Mouse (Mus musculus): ENCODE measurements around the gene Ptpra.
A peak's percentile ranks its signal among the peaks of the same experiment; 100 is the strongest.
"Not testable (repeated sequence)": the region's sequence is repeated elsewhere in the genome, so short reads cannot be mapped to it uniquely, and the experiment has no call there.

Gene Ptpra

DNA sequence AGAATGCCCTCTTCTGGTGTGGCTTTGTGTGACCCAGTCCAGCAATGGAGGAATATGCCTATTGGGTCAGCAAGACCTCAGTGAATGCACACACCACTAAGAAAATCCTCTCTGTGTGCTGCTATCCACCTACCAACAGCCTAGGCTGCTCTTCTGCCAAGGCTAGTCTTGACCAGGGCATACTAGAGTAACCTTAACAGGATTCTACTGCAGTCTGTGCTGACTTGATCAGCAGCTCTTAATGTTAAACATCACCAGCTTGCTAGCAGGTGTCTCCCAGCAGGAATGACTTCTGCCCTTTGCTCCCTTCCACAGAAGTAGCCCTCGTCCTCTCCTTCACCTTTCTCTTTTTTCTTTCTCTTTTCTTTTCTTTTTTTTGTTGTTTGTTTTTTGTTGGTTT is 106.2 kb downstream of the Ptpra start:
- DNase-seq (ENCODE audit: extremely low read depth, low read depth) = no peak

DNA sequence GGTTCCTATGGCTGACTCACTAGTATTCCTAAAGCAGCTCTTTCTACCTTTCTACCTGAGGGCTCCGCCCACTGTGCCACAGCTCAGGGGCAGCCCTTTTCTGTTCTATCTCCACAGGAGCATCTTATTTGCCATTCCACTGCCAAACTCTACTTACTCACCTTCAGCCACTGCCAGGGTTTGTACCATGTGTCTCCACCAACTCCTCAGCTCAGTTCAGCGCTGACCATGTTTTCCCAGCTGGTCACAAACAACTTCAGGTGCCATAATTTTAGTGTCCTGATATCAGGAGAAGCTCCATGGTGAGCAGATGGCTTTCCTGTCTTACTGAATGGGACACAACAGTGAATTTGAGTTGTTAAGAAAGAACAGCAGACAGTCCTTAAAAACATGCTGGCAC is 107.4 kb downstream of the Ptpra start:
- no peak for DNase-seq (ENCODE audit: extremely low read depth, low read depth)

DNA sequence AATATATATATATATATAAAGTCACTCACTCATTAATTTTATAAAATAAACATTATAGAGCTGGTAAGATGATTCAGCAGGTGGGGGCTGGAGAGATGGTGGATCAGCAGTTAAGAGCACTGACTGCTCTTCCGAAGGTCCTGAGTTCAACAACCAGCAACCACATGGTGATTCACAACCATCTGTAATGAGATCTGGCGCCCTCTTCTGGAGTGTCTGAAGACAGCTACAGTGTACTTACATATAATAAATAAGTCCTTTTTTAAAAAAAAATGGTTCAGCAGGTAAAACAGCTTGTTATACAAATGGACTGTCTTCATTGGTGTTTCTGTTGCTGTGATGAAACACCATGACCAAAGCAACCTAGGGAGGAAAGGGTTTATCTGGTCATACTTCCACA is 107.9 kb downstream of the Ptpra start:
- DNase-seq (ENCODE audit: extremely low read depth, low read depth) = peak; percentile 13

DNA sequence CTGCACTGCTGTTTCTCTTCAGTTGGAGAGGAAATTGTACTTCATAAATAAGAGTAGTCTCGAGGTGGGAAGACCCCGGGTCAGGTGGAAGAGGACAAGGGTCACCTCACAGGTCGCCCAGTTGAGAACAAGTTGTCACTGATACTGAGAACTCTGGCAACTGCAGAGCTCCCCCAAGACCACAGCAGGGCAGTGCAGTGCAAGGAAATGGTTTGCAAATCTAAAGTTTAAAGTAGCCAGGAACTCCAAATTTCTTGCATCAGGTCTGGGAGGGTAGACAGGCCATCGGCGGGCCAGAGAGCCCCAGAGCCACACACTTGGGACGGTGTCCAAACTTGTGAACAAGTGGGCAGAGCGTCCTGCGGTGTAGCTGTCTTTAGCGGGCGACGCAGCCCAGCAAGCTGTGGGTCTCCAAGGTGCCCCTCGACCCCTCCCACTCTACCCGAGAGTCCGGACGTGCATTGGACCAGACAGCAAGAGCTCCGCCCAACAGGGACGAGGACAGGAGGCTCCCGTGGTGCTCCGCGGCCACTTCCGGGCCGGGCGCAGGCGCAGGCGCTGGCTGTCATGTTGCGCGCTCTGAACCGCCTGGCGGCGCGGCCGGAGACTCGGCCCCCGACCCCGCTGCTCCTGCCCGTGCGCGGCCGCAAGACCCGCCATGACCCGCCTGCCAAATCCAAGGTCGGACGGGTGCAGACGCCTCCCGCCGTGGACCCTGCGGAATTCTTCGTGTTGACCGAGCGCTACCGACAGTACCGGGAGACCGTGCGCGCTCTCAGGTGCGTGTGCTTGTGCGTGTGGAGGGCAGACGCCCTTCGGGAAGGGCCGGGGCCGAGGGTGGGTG is 113.4 kb downstream of the Ptpra start, which contains the start of gene Mrps26:
Gene Mrps26, plus strand, starts transcription at position 531 of the 844 bp plus-strand sequence.
- peak; percentile 90 for DNase-seq (ENCODE audit: extremely low read depth, low read depth)

DNA sequence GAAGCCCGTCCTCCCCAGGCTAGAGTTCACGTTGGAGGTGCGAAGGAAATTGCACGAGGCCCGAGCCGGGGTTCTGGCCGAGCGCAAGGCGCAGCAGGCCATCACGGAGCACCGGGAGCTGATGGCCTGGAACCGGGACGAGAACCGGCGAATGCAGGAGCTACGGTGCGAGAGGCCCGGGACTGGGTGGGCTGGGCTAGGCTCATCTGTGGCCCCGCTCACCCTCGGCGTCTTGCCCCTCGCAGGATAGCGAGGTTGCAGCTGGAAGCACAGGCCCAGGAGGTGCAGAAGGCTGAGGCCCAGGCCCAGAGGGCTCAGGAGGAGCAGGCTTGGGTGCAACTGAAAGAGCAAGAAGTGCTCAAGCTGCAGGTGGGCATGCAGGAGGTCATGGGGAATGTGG is 114.0 kb downstream of the Ptpra start:
- no peak for DNase-seq (ENCODE audit: extremely low read depth, low read depth)

DNA sequence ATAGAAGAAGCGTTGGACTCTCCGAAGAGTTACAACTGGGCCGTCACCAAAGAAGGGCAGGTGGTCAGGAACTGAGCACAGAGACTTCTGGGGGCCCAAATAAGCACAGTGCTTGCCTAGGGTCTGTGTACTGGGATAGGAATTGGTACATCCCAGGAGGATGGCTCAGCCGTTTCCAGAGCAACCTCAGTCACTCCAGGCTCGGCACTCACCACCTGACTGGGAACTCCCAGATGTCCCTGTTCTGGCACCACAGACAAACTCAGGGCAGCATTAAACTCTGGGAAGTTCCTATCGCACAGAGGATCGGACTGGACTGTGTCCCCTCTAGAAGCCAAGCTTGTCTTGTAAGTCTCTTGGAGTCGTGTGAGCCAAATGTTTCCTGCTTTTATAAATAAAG is 114.9 kb downstream of the Ptpra start:
- DNase-seq (ENCODE audit: extremely low read depth, low read depth) = no peak

DNA sequence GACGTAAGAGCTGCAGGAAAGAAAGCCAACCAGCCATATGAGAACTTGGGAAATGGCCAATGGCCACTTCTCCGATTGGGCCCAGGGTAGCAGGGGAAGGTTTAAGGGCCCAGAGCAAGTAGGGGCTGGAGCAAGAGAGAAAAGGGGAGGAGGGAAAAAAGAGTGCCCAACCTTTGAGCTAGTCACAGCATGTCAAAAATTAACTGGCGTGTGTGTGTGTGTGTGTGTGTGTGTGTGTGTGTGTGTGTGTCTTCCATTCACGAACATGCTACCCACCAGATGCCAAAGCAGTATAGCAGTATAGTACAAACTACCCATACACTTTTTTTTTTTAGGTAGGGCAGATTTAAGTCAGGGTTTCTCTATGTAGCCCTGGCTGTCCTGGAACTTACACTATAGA is 118.8 kb downstream of the Ptpra start:
- DNase-seq (ENCODE audit: extremely low read depth, low read depth) = no peak

DNA sequence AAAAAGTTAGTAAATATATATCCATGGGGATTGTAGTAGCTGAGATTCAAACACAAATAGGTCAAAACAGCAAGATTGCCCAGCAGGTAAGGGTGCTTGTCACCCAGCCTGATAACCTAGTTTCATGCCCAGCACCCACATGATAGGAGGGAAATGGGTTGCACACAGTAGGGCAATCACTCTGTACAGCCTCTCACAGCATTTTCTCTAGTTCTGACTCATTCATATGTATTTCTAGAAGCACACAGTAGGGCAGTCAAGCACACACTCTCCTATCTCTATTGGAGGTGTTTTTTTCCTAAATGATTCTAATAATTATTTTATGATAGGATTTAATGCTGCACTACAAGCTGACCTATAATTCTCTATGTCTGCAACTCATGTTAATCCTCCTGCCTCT is 119.8 kb downstream of the Ptpra start:
- no peak for DNase-seq (ENCODE audit: extremely low read depth, low read depth)

DNA sequence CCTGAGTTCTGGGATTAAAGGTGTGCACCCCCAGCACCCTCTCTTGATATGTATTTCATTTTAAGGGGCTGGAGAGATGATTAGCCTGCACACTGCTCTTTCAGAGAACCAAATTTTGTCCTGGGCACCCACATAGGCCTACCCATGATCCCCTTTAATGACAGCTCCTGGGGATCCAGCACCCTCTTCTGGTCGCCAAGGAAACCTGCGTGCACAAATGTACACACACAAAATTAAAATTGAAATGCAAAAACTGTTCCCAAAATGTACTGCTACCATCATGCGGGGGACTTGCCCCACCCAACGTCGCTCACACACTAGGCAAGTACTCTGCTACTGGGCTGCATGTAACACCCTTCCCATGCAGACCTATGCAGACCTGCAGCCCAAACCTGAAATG is 124.9 kb downstream of the Ptpra start:
- DNase-seq (ENCODE audit: extremely low read depth, low read depth) = no peak

DNA sequence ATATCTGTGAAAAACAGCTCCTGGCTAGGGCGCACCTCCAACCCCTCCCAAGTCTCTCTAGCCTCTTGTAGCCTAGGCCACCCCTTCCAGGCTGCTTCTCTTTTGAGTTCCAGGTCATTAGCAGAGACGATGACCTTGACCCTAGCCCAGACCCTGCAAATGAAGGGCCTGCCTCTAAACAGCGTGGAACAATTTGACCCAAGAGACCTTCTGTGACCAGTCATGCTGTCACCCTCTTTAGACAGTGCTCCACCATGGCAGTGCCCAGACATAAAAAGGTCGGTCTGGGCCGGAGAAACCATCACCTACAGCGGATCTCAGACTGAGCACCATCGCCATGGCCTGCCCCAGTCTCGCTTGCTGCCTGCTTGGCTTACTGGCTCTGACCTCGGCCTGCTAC is 125.8 kb downstream of the Ptpra start, which contains the start of gene Oxt:
Gene Oxt, plus strand, starts transcription at position 301 of the 400 bp plus-strand sequence.
- no peak for DNase-seq (ENCODE audit: extremely low read depth, low read depth)

DNA sequence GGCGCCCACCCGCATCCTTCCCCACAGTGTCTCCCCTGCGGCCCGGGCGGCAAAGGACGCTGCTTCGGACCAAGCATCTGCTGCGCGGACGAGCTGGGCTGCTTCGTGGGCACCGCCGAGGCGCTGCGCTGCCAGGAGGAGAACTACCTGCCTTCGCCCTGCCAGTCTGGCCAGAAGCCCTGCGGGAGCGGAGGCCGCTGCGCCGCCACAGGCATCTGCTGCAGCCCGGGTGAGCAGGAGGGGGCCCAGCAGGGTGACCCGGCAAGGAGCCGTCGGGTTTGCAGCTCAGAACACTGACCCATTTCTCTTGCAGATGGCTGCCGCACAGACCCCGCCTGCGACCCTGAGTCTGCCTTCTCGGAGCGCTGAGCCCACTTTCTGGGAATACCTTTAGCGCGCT is 126.5 kb downstream of the Ptpra start:
- not testable (repeated sequence) for DNase-seq (ENCODE audit: extremely low read depth, low read depth)

DNA sequence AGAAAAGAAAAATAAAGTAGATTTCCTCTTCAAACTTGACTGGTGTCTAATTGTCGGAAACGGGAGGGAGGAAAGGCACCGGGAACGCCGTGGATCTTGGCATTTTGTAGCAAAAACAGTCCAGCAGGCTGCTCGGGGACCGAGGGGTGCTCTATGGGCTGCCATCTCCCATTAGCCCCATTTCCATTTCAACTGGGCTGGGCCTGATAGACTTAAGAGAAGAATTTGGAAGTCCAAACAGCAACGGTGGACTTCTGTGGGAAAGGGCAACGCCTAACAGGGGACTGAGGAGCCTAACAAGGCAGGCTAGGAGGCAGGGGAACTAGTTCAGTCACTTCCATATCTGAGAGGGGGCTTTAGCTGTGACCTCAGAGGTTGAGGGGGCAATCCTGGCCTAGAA is 126.9 kb downstream of the Ptpra start:
- no peak for DNase-seq (ENCODE audit: extremely low read depth, low read depth)

DNA sequence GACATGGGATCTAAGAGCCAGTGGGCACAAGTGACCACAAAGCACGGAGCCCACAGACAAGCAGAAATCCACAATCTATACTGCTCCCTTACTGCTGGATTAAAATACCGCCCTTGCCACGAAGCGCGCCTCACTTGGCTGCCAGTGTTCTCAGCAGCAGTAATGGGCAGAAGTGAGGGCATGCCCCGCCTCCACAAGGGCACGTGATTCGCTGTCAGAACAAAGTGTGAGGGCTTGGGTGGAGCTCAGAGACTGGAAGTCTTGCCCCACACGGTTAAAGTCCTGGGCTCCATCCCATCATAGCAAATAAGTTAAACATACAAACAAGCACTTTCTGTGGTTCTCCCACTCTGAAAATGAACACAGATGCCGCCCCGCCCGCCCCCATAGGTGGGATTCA is 127.6 kb downstream of the Ptpra start:
- peak; percentile 72 for DNase-seq (ENCODE audit: extremely low read depth, low read depth)

DNA sequence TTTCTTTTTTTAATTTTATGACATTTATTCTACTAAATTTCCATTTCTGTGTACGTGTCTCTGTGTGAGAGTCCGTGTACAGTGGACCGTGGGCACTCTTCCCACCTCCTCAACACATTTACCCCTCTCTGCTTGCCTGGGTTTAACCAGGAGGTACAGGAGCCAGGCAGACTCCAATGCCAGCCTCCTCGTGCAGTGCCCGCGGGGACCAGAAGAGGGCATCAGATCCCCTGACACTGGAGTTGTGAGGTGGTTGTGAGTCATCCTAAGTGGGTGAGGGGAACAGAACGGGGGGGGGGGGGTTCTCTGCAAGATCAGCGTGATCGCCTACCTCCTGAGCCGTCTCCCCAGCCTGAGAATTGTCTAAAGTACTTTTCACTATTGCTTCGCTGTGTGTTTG is 128.1 kb downstream of the Ptpra start:
- DNase-seq (ENCODE audit: extremely low read depth, low read depth) = peak; percentile 56

DNA sequence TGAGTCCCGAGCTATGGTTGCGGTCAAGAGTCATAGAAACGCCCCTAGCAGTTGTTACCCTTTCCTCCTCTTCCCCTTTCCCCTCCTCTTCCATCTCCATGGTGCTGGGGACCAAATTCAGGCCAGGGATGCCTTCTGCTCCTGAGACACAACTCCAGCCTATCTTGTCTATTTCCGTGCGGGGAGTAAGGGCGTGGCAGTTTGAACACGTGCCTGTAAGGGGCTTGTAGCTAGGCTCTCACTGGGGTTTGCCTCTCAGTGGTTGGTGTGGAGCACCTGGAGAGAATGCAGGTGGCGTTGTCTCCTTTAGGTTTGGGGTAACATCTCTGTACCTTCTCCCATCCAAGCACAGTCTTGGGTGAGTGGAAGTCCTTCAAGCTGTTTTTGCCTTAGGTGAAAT is 129.7 kb downstream of the Ptpra start:
- DNase-seq (ENCODE audit: extremely low read depth, low read depth) = no peak

DNA sequence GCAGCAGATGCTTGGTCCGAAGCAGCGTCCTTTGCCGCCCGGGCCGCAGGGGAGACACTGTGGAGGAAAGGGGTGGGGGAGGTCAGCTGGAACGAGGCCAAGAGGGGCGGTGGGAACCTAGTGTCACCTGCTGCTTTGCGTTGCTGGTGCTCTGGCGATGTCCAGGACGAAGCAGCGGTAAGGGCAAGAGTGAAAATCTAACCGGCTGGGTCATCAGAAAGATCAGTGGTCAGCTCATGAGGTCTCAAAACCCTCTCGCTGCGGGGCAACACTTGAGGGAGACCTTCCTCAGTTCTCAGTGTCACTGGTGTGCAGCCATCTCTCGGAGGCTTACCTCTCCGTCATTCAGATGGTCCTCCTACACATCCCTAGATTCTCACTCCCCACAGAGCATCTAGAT is 131.1 kb downstream of the Ptpra start:
- DNase-seq (ENCODE audit: extremely low read depth, low read depth) = no peak

DNA sequence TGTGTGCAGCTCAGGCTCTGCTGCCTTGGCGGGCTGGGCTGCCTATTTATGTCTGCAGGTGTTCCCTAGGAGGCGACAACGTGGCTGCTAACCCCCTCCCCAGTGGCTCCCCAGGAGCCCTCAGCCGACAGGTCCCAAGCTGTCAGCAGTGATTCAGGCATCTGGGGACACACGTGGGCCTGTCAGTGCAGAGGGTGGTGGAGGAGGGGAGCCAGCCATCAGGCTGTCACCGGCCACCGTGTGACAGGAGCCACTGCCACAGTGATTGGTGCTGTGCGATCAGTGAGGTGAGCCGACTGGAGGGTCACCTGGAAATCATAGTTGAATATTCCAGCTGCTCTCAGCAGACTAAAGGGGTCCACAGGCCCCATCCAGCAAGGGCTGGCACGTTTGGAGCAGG is 132.5 kb downstream of the Ptpra start, which contains the start of gene Avp:
Gene Avp, minus strand, starts transcription at position 3 of the 400 bp plus-strand sequence.
- DNase-seq (ENCODE audit: extremely low read depth, low read depth) = no peak

DNA sequence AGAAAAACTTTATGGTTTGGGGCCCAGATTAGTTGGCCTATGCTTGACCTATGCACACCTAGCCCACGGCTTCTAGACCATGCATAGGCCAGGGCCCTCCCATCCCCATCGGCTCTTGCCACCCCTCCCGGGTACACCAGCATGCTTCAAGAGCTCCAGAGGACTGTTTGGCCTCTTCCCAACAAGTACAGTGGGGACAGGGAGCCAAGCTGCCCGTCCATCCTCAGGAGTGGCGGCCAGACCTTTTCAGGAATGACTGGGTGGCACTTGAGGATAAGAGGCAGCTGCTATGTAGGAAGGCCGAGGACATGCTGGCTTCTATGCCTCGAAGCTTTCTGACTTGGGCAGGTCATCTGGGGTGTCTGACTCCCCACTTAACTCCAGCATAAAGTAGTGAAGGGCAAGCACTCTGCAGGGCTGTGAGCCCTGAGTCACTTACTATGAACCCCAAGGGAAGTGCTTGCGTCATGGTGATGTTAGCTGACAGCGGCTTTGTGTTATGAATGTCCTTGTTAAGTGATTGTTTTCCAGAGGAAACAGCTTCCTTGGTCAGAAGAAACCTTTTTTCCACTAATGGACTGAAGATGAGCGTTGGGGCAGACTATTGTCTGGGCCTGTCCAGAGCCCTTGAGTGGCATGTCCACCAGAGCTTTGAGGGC is 134.0 kb downstream of the Ptpra start:
- no peak for DNase-seq (ENCODE audit: extremely low read depth, low read depth)

DNA sequence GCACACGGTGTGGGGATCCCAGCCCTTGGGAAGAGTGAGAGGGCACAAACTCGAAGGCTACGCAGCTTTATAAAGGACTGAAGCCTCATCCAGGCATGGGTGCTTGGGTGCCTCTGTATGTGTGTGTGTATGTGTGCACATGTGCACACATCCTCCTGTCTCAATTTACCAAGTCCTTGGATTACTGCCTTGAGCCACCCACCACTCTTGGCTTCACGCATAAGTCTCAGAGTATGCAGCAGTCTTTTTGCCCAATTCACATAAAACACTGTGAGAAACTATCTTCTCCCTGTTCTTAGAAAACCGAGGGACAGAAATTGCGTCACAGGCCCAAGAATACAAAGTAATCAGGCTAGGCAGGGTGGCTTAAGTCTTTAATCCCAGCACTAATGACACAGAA is 135.9 kb downstream of the Ptpra start:
- no peak for DNase-seq (ENCODE audit: extremely low read depth, low read depth)

DNA sequence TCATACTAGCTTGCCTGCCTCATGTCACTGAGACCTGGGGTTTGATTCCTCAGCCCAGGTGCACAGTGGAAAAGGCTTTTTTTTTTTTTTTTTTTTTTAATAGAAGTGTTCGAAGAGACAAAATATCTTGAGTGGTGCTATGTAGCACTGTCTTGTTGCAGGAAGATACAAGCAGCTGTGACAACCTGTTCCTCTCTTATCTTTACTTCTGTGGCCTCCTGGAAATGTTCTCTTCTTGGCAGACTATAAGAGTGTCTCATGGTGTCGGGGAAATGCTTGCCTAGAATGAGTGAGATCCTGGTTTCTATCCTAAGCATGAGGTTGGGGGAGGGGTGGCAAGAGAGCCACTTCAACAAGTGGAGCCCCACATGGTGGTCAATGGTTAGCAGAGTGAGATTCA is 138.3 kb downstream of the Ptpra start:
- no peak for DNase-seq (ENCODE audit: extremely low read depth, low read depth)

DNA sequence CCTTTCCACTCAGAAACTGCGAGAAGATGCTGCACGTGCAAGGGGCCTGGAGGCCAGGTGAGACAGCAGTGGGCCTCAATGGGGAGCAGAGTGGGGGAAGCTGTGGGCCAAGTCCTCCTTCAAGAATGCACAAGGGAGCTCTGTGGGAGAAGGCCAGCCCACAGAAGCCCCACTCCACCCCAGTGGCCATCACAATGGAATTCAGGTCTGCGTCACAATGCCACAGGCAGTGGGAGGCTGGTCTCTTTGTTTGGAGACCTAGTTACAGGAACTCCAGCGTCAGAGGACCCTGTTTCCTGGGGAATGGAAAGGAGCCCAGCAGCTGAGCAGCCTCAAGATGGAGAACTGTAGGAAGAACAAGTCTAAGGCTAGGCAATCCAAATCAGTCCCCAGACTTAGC is 139.1 kb downstream of the Ptpra start:
- no peak for DNase-seq (ENCODE audit: extremely low read depth, low read depth)

DNA sequence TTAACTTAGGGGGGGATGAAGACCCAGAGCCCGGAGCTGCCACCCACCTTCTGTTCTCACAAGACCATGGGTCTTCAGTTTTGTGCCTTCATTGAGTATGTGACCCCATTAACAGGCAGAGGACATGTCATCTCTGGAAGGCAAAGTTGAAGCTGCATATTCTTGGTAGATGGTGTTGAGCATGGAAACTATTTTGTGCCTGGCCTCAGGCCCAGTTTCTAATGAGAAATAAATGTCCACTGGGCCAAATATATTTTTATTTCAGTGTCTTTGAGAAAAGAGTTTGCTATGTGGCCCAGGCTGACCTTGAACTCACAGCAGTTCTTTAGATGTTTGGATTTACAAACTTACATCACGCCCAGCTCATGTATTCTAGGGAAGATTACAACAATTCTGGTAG is 139.7 kb downstream of the Ptpra start:
- no peak for DNase-seq (ENCODE audit: extremely low read depth, low read depth)

DNA sequence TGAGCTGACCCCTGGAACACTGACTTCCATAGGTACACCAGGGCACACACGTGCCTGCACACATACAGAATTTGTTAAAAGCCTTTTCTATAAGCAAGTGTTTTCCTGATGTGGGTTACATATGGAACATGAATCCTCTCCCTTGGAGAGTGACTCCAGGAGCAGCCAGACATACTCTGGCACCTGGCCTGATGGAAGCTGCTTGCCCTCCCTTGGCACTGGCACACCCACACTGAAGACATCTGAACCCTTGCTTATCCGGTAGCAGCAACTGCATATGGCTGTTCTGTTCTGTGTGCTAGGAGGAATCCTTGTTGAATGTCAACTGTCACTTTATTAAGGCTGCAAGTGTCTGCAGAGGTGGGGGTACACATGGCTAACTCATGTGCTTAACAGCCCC is 140.9 kb downstream of the Ptpra start:
- no peak for DNase-seq (ENCODE audit: extremely low read depth, low read depth)
